Mouse (Mus musculus): ENCODE results near the gene Gucy1a1. TPM values are rescaled to one million over a fixed set of nuclear protein-coding genes. Genes with fewer than 3 reads are reported as not detected.

Gucy1a1 gene
- polyA plus RNA-seq, 1 experiment from 2014 or later: 18.8 TPM

DNA sequence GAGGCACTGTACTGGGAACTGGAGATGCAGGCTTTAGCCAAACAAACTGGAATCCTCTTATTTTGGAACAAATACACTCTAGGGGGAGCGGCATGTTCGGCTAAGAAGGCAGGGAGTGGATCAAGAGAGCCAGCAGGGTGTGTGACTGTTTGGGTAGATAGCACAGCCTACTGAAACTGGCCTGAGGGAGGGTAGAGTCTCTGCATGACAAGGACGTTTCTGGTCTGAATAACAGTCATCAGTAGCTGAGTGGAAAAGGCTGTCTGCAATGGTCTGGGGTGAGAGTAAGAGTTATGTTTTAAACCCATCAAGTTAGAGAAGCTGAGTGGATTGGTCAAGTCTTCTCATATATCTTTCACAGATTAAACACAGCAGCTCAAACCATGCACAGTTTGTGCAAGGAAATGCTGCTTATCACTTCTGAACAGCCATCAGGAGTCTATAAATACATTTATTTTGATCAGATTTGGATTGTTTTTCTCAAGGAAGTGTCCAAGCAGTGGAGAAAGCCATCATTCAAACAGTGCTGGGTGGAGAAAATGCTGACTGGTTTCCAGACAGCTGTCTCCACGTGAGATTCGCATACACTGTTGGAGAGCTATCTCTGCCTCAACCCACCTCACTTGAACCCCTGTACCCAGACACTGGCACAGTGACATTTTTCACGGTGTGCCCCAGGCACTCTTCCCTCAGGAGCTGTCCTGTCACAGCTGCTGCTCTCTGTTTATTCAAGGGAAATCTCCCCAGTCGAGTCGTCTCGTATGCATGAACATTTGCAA is 84.0 kb downstream of the Gucy1a1 start:
- H3K4me1 ChIP-seq (replicated peaks; ENCODE audit: control insufficient read depth, insufficient read depth, low read length): peaks cover 9% of the 10 kb centered on the region
- H3K9ac ChIP-seq (ENCODE audit: low read depth, low read length): no peak overlapping the region
- no peaks in the 10 kb centered on the region for H3K36me3 ChIP-seq (ENCODE audit: control insufficient read depth, insufficient read depth, low read length)
- H3K4me3 ChIP-seq (ENCODE audit: low read depth, low read length): no peak overlapping the region
- peak overlapping the region; percentile 20; the same call in 1 of the 2 replicates for H3K4me2 ChIP-seq
- H3K27ac ChIP-seq (ENCODE audit: low read depth, low read length): peak overlapping the region; percentile 58
- DNase-seq (ENCODE audit: low spot score) (no peak), ATAC-seq (replicated peaks; ENCODE audit: low FRiP score) (peak; percentile 84)
- 28% methylated on average over 9 of the region's 9 CpGs for WGBS
- no peaks in the 10 kb centered on the region for H3K9me3 ChIP-seq (ENCODE audit: control insufficient read depth, low read length)
- no peaks in the 10 kb centered on the region for H3K27me3 ChIP-seq (replicated peaks; ENCODE audit: control insufficient read depth, insufficient read depth, low read length)

- ATAC-seq (replicated peaks; ENCODE audit: low FRiP score): no peak
- 32% methylated on average over 5 of the region's 5 CpGs for WGBS
Measured at GRCm38 (mm10) chr3:82057201-82057600, 88.4 kb downstream of the Gucy1a1 start.

DNA sequence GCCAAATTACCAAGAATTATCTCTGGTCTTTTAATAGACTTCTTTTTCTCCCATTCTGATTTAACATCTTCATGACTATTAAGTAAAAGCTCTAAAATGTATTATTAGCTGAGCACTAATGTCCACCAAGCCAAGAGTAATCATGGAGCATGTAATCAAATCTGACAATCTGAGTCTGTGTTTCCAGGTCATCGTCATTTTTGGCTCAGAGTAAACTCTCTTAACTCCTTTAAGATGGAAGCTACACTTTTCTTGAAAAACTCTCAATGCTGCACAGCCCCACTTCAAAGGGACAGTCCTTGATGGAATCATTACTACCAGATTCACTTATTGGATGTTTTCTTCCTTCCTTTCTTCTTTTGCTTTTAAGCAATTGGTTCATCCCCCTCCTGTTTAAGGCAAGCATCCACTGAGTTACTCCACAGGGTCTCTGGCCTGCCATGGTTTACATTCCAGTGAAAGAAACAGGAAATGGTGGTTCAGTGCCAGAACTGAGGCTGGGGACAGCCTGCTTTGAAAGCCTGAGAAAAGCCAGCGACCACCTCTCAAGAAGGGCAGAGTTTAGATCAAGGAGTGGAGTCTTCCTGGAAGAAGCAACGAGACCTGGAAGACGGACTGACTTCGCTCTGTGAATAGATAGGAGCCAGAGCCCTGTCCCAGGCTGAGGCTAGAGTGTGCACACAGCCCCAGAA is 91.2 kb downstream of the Gucy1a1 start:
- Histone ChIP-seq H3K9me3 (ENCODE audit: control insufficient read depth, low read length) (no peaks in the 10 kb centered on the region), H3K4me1 (replicated peaks; ENCODE audit: control insufficient read depth, insufficient read depth, low read length) (no peaks in the 10 kb centered on the region), H3K4me2 (no peak overlapping the region), H3K27me3 (replicated peaks; ENCODE audit: control insufficient read depth, insufficient read depth, low read length) (no peaks in the 10 kb centered on the region), H3K4me3 (ENCODE audit: low read depth, low read length) (no peak overlapping the region), H3K36me3 (ENCODE audit: control insufficient read depth, insufficient read depth, low read length) (no peaks in the 10 kb centered on the region), H3K9ac (ENCODE audit: low read depth, low read length) (no peak overlapping the region), H3K27ac (ENCODE audit: low read depth, low read length) (no peak overlapping the region)
- no peak for DNase-seq (ENCODE audit: low spot score)
- no peak for ATAC-seq (replicated peaks; ENCODE audit: low FRiP score)
- WGBS: 50% methylated on average over 5 of the region's 5 CpGs

More at GRCm38 (mm10) chr3:82057201-82057600, 88.4 kb downstream of the Gucy1a1 start:
- DNase-seq (ENCODE audit: low spot score): no peak
- Histone ChIP-seq H3K9me3 (ENCODE audit: control insufficient read depth, low read length) (no peaks in the 10 kb centered on the region), H3K4me2 (no peak overlapping the region), H3K4me3 (ENCODE audit: low read depth, low read length) (no peak overlapping the region), H3K36me3 (ENCODE audit: control insufficient read depth, insufficient read depth, low read length) (no peaks in the 10 kb centered on the region), H3K9ac (ENCODE audit: low read depth, low read length) (no peak overlapping the region), H3K4me1 (replicated peaks; ENCODE audit: control insufficient read depth, insufficient read depth, low read length) (peaks cover 9% of the 10 kb centered on the region), H3K27me3 (replicated peaks; ENCODE audit: control insufficient read depth, insufficient read depth, low read length) (no peaks in the 10 kb centered on the region), H3K27ac (ENCODE audit: low read depth, low read length) (no peak overlapping the region)

DNA sequence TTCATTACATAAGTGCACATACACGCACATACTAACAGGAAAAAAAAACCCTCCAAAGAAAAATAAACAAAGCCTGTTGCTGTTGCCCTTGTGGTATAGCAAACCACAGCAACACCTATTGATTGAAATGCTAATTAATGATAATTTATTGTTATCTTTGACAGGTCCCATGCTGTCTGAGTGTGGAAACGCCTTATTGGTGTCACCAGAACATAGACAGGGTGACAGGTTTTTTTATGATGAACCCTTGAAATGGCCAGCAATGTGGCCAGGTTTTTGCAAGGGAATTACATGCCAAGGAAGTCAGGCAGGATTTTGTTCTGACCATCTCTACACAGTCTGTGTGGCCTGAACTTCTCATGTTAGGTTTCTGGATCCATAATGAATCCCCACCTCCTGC is 93.6 kb downstream of the Gucy1a1 start:
- ATAC-seq (replicated peaks; ENCODE audit: low FRiP score): no peak
- 60% methylated on average over 2 of the region's 2 CpGs for WGBS
- H3K36me3 ChIP-seq (ENCODE audit: control insufficient read depth, insufficient read depth, low read length): no peaks in the 10 kb centered on the region
- H3K9me3 ChIP-seq (ENCODE audit: control insufficient read depth, low read length): no peaks in the 10 kb centered on the region
- no peak overlapping the region for H3K27ac ChIP-seq (ENCODE audit: low read depth, low read length)
- no peak overlapping the region for H3K9ac ChIP-seq (ENCODE audit: low read depth, low read length)
- H3K27me3 ChIP-seq (replicated peaks; ENCODE audit: control insufficient read depth, insufficient read depth, low read length): no peaks in the 10 kb centered on the region
- H3K4me3 ChIP-seq (ENCODE audit: low read depth, low read length): no peak overlapping the region
- no peak overlapping the region for H3K4me2 ChIP-seq
- H3K4me1 ChIP-seq (replicated peaks; ENCODE audit: control insufficient read depth, insufficient read depth, low read length): no peaks in the 10 kb centered on the region
- no peak for DNase-seq (ENCODE audit: low spot score)

- DNase-seq (ENCODE audit: low spot score) (no peak), ATAC-seq (replicated peaks; ENCODE audit: low FRiP score) (no peak)
- Histone ChIP-seq H3K4me2 (no peak overlapping the region), H3K27me3 (replicated peaks; ENCODE audit: control insufficient read depth, insufficient read depth, low read length) (no peaks in the 10 kb centered on the region), H3K36me3 (ENCODE audit: control insufficient read depth, insufficient read depth, low read length) (no peaks in the 10 kb centered on the region), H3K27ac (ENCODE audit: low read depth, low read length) (no peak overlapping the region), H3K4me3 (ENCODE audit: low read depth, low read length) (no peak overlapping the region), H3K9me3 (ENCODE audit: control insufficient read depth, low read length) (no peaks in the 10 kb centered on the region), H3K4me1 (replicated peaks; ENCODE audit: control insufficient read depth, insufficient read depth, low read length) (no peaks in the 10 kb centered on the region), H3K9ac (ENCODE audit: low read depth, low read length) (no peak overlapping the region)
Measured at GRCm38 (mm10) chr3:82051468-82051867, 94.1 kb downstream of the Gucy1a1 start.

GRCm38 (mm10) chr3:82048681-82049080 is 96.9 kb downstream of the Gucy1a1 start:
- ATAC-seq (replicated peaks; ENCODE audit: low FRiP score): no peak
- no peak for DNase-seq (ENCODE audit: low spot score)
- Histone ChIP-seq H3K4me1 (replicated peaks; ENCODE audit: control insufficient read depth, insufficient read depth, low read length) (no peaks in the 10 kb centered on the region), H3K9ac (ENCODE audit: low read depth, low read length) (no peak overlapping the region), H3K27me3 (replicated peaks; ENCODE audit: control insufficient read depth, insufficient read depth, low read length) (no peaks in the 10 kb centered on the region), H3K36me3 (ENCODE audit: control insufficient read depth, insufficient read depth, low read length) (no peaks in the 10 kb centered on the region), H3K9me3 (ENCODE audit: control insufficient read depth, low read length) (no peaks in the 10 kb centered on the region), H3K27ac (ENCODE audit: low read depth, low read length) (no peak overlapping the region), H3K4me3 (ENCODE audit: low read depth, low read length) (no peak overlapping the region), H3K4me2 (no peak overlapping the region)
- 71% methylated on average over 7 of the region's 7 CpGs for WGBS

GRCm38 (mm10) chr3:82048078-82048477 is 97.5 kb downstream of the Gucy1a1 start:
- H3K27ac ChIP-seq (ENCODE audit: low read depth, low read length): no peak overlapping the region
- 83% methylated on average over 4 of the region's 4 CpGs for WGBS

GRCm38 (mm10) chr3:82047100-82047753 is 98.4 kb downstream of the Gucy1a1 start:
- Histone ChIP-seq H3K36me3 (ENCODE audit: control insufficient read depth, insufficient read depth, low read length) (no peaks in the 10 kb centered on the region), H3K4me3 (ENCODE audit: low read depth, low read length) (no peak overlapping the region), H3K9me3 (ENCODE audit: control insufficient read depth, low read length) (no peaks in the 10 kb centered on the region), H3K27ac (ENCODE audit: low read depth, low read length) (no peak overlapping the region), H3K4me2 (no peak overlapping the region), H3K4me1 (replicated peaks; ENCODE audit: control insufficient read depth, insufficient read depth, low read length) (no peaks in the 10 kb centered on the region), H3K9ac (ENCODE audit: low read depth, low read length) (no peak overlapping the region), H3K27me3 (replicated peaks; ENCODE audit: control insufficient read depth, insufficient read depth, low read length) (no peaks in the 10 kb centered on the region)
- no peak for DNase-seq (ENCODE audit: low spot score)
- ATAC-seq (replicated peaks; ENCODE audit: low FRiP score): no peak
- WGBS: 34% methylated on average over 8 of the region's 8 CpGs

More at GRCm38 (mm10) chr3:82048078-82048477, 97.5 kb downstream of the Gucy1a1 start:
- H3K4me1 ChIP-seq (replicated peaks; ENCODE audit: control insufficient read depth, insufficient read depth, low read length): no peaks in the 10 kb centered on the region
- no peaks in the 10 kb centered on the region for H3K27me3 ChIP-seq (replicated peaks; ENCODE audit: control insufficient read depth, insufficient read depth, low read length)
- H3K36me3 ChIP-seq (ENCODE audit: control insufficient read depth, insufficient read depth, low read length): no peaks in the 10 kb centered on the region
- no peak for ATAC-seq (replicated peaks; ENCODE audit: low FRiP score)
- H3K4me2 ChIP-seq: no peak overlapping the region
- no peak for DNase-seq (ENCODE audit: low spot score)
- H3K4me3 ChIP-seq (ENCODE audit: low read depth, low read length): no peak overlapping the region
- H3K9ac ChIP-seq (ENCODE audit: low read depth, low read length): no peak overlapping the region
- H3K9me3 ChIP-seq (ENCODE audit: control insufficient read depth, low read length): no peaks in the 10 kb centered on the region

Measured in liver, embryonic 11.5 days (tissue).